Mouse (Mus musculus) thymus, postnatal 36 days (tissue): ENCODE measurements around the gene Chmp4b.

Experiments used
- DNase-seq, 2 experiments: peaks; one replicate each; pipeline ENCODE4 v3.0.0; 2022; ENCODE audit warnings: mixed read lengths in 2 of 2

The Chmp4b gene

DNA sequence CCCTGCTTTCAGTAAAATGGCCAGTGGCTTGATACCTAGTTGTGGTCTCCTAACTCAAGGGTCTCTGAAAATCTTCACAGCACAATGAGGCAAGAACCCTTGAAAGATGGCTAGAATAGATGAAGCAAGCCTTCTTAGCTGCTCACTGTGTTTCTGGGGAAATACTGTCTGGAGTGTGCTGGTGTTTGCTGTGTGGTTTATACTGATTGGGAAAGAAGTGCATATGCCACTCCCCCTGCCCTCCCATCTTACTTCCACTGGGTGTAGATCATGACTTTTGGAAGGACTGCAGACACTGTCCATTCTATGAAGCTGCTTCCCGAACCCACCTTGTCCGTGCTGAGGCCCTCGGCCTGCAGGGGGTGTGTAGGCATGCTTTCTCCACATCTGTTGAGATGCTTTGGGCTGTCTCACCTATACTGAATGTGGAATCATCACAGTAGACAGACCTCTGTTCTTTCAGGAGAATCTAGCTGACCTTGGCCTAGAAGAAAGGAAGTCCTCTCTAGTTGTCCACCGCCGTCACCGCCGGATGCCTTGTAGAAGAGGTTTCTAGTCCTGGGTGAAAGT is 33.5 kb downstream of the Chmp4b start:
- no peak for DNase-seq

DNA sequence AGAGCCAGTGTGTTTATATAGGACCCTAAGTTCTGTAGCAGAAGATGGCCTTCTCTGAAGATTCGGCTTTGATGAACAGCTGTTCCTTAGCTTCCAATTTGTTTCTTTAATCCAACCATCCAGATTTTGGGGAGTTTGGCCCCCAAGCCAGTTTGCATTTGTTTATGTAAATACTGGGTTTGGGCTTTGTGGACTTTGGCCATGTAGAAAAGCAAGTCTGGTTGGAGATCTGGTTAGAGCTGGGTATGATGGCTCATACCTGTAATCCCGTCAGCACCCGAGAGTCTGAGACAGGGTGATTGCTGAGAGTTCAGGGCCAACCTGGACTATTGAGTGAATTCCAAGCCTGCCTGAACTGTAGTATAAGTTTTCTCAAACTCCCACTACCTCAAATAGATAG is 34.3 kb downstream of the Chmp4b start:
- no peak for DNase-seq

GRCm38 (mm10) chr2:154686819-154687218 is 35.3 kb downstream of the Chmp4b start:
- no peak for DNase-seq

DNA sequence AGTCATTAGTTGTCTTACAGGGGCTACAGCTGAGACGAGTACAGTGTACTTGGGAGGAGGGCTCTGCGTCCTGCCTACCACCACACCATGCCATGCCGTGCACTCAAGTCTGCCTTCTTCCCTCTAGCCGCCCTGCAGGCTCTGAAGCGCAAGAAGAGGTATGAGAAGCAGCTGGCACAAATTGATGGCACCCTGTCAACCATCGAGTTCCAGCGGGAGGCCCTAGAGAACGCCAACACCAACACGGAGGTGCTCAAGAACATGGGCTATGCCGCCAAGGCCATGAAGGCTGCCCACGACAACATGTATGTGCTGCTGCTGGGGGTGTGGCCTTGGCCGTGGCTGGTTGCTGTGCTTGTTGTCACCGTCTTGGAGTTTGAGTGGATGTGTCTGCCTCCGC is 37.9 kb downstream of the Chmp4b start:
- no peak for DNase-seq

GRCm38 (mm10) chr2:154690959-154691358 is 39.5 kb downstream of the Chmp4b start:
- DNase-seq, result no peak

- no peak for DNase-seq
Observed at GRCm38 (mm10) chr2:154693186-154693940, 41.9 kb downstream of the Chmp4b start.

DNA sequence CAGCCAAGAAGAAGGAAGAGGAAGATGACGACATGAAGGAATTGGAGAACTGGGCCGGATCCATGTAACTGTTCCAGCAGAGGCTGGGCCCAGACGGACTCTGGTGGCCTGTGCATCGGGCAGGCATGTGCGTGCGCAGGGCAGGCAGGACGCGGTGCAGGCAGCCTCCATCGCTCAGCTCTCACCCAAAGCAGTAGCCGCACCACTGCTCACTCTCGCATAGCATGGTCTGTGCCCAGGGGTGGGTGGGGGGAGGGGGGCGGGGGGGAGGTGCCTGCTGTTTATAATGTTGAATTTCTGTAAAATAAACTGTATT is 42.4 kb downstream of the Chmp4b start:
- no peak for DNase-seq

- no peak for DNase-seq
Observed at GRCm38 (mm10) chr2:154695690-154696089, 44.2 kb downstream of the Chmp4b start.

GRCm38 (mm10) chr2:154696660-154697059 is 45.2 kb downstream of the Chmp4b start:
- no peak for DNase-seq

- no peak for DNase-seq
Observed at GRCm38 (mm10) chr2:154699360-154699759, 47.9 kb downstream of the Chmp4b start.

GRCm38 (mm10) chr2:154700177-154700576 is 48.7 kb downstream of the Chmp4b start:
- no peak for DNase-seq

- peak; percentile 49 to 56 for DNase-seq
Observed at GRCm38 (mm10) chr2:154702637-154703315, 51.3 kb downstream of the Chmp4b start.

- no peak for DNase-seq
Observed at GRCm38 (mm10) chr2:154706526-154707280, 55.2 kb downstream of the Chmp4b start.

DNA sequence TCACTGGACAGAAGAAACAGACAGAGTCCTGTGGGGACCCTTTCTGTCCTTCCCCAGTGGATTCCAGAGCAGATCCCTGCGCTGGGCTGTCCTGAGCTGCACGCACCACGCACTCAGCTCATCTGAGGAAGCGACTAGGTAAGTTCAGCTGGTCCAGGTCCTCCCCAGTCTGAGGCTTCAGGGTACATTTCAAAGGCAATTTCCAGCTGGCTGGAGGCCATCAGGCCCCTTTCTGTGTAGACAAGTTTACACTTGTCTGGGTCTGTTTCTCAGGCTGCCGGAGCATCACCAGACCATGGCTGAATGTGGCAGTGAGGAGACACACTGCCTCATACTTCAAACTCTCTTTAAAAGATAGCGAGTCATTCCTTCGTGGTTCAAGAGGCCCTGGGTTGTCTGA is 55.8 kb downstream of the Chmp4b start:
- DNase-seq, result no peak

GRCm38 (mm10) chr2:154707830-154708385 is 56.4 kb downstream of the Chmp4b start:
- DNase-seq, result no peak

- DNase-seq, result no peak
Observed at GRCm38 (mm10) chr2:154711701-154712100, 60.2 kb downstream of the Chmp4b start.

DNA sequence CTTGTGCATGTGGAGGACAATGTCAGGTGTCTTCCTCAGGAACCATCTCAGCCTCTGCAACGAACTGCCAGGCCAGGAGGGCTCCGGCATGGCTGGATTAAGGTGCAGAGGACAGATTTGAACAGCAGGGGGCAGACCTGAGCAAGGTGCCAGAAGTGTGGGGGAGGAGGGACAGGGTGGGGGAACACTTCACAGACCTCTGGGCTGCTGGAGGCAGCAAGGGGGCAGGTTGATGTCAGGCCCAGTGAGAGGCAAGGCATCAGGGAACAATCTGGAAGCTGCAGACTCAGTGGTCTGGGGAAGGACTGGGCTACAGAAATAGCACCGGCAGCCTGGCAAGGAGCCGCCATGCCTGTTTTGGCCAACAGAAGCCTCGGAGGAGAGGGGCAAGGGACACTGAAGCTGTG is 60.8 kb downstream of the Chmp4b start:
- DNase-seq, result peak; percentile 50 to 59

GRCm38 (mm10) chr2:154713083-154713482 is 61.6 kb downstream of the Chmp4b start:
- DNase-seq, result no peak

GRCm38 (mm10) chr2:154713964-154714363 is 62.5 kb downstream of the Chmp4b start:
- no peak for DNase-seq

- no peak for DNase-seq
Observed at GRCm38 (mm10) chr2:154716586-154716985, 65.1 kb downstream of the Chmp4b start.

- no peak for DNase-seq
Observed at GRCm38 (mm10) chr2:154717081-154717480, 65.6 kb downstream of the Chmp4b start.

GRCm38 (mm10) chr2:154718855-154719556 is 67.5 kb downstream of the Chmp4b start:
- no peak for DNase-seq

DNA sequence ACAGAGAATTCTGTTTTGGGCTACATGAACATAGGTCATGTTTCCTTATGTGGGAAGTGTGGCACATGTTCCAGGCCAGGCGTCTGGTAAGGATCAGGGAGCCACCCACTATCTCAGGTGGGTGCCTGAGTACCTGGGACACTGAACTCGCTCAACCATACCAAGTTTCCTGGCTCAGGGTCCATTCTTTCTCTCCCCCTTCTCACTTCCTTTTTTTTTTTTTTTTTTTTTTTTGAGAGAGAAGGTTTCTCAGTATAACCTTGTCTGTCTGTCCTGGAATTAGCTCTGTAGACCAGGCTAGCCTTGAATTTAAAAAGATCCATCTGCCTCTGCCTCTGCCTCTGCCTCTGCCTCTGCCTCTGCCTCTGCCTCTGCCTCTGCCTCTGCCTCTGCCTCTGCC is 68.8 kb downstream of the Chmp4b start:
- no peak for DNase-seq
